Mouse (Mus musculus) kidney, embryonic 14.5 days (tissue): ENCODE data around the gene Celf5. TPM values are rescaled to one million over a fixed set of nuclear protein-coding genes. Genes with fewer than 3 reads are reported as not detected.

Experiments
- ATAC-seq: fragments of 200-750 bp; cut with Nextera tagmentation; 2 replicates; pipeline ENCODE4 v1.8.0; 2017; ENCODE audit warnings: moderate number of reproducible peaks, mild to moderate bottlenecking, moderate TSS enrichment, moderate library complexity; ENCODE audit not compliant: low FRiP score, low TSS enrichment
- H3K27ac ChIP-seq: fragments of 300-500 bp; sonication (generic); 2 replicates; pipeline ENCODE4 v1.5.1; 2014; ENCODE audit warnings: low read depth, mild to moderate bottlenecking, low read length, moderate library complexity, mixed read lengths
- H3K27me3 ChIP-seq: fragments of 300-500 bp; sonication (generic); 2 replicates; pipeline ENCODE4 v1.6.1; 2014; ENCODE audit warnings: mild to moderate bottlenecking, low read length; ENCODE audit not compliant: control insufficient read depth, insufficient read depth
- H3K36me3 ChIP-seq: fragments of 300-500 bp; sonication (generic); 2 replicates; pipeline ENCODE4 v1.6.1; 2014; ENCODE audit warnings: low read length, mixed read lengths; ENCODE audit not compliant: control insufficient read depth, insufficient read depth
- H3K4me1 ChIP-seq: fragments of 300-500 bp; sonication (generic); 2 replicates; pipeline ENCODE4 v1.6.1; 2014; ENCODE audit warnings: low read length, mixed read lengths; ENCODE audit not compliant: control insufficient read depth, insufficient read depth
- H3K4me2 ChIP-seq: fragments of 300-500 bp; sonication (generic); replicated peaks from 2 replicates; pipeline ENCODE4 v1.6.1; 2014; ENCODE audit warnings: low read depth, mild to moderate bottlenecking, low read length
- H3K4me3 ChIP-seq: fragments of 300-500 bp; sonication (generic); 2 replicates; pipeline ENCODE4 v1.5.1; 2014; ENCODE audit warnings: mild to moderate bottlenecking, low read length
- H3K9ac ChIP-seq: fragments of 300-500 bp; sonication (generic); 2 replicates; pipeline ENCODE4 v1.6.1; 2014; ENCODE audit warnings: low read depth, mild to moderate bottlenecking, low read length, moderate library complexity
- H3K9me3 ChIP-seq: fragments of 300-500 bp; sonication (generic); 2 replicates; pipeline ENCODE4 v1.6.1; 2016; ENCODE audit warnings: low read length; ENCODE audit not compliant: control insufficient read depth
- WGBS: fragments of 180-500 bp; shearing (Covaris S2); extraction: QIAGEN DNeasy Blood & Tissue Kit; methylation state at CpG from one replicate; pipeline ENCODE4 v1.1.7; 2014; 5-methylcytosine and 5-hydroxymethylcytosine counted together
- polyA plus RNA-seq: library from polyadenylated mRNA; unstranded; fragments of >200 nt; fragmentation: Nextera tagmentation; extraction: Ambion mirVana; gene quantifications from 2 replicates; pipeline ENCODE4 v1.2.1, GENCODE M21; 2014

Gene Celf5
- polyA plus RNA-seq, 1 experiment from 2014 or later = 0.28 TPM

GRCm38 (mm10) chr10:81434361-81435263 lies 47.9 kb downstream of the Celf5 start:
- H3K9ac ChIP-seq = no peak overlapping the region
- H3K4me1 ChIP-seq = peaks cover 16% of the 10 kb centered on the region; the same call in 1 of the 2 replicates
- no peaks in the 10 kb centered on the region for H3K36me3 ChIP-seq
- no peak overlapping the region for H3K4me2 ChIP-seq
- WGBS = 61% methylated on average over 15 of the region's 15 CpGs
- H3K9me3 ChIP-seq = no peaks in the 10 kb centered on the region
- no peaks in the 10 kb centered on the region for H3K27me3 ChIP-seq
- no peak overlapping the region for H3K4me3 ChIP-seq
- H3K27ac ChIP-seq = no peak overlapping the region
- ATAC-seq = no peak

GRCm38 (mm10) chr10:81433541-81434289 lies 48.8 kb downstream of the Celf5 start:
- Histone ChIP-seq H3K27ac (no peak overlapping the region), H3K4me1 (peaks cover 17% of the 10 kb centered on the region; the same call in 1 of the 2 replicates), H3K9ac (no peak overlapping the region), H3K27me3 (no peaks in the 10 kb centered on the region), H3K4me2 (no peak overlapping the region), H3K36me3 (no peaks in the 10 kb centered on the region), H3K4me3 (no peak overlapping the region), H3K9me3 (no peaks in the 10 kb centered on the region)
- 74% methylated on average over 26 of the region's 26 CpGs for WGBS
- ATAC-seq = no peak

- Histone ChIP-seq H3K4me2 (peak overlapping the region; percentile 44), H3K36me3 (no peaks in the 10 kb centered on the region), H3K9me3 (no peaks in the 10 kb centered on the region), H3K27me3 (no peaks in the 10 kb centered on the region), H3K4me1 (peaks cover 17% of the 10 kb centered on the region; the same call in 1 of the 2 replicates), H3K27ac (no peak overlapping the region), H3K4me3 (no peak overlapping the region), H3K9ac (no peak overlapping the region)
- peak; percentile 81 for ATAC-seq
- WGBS = 4% methylated on average over 17 of the region's 17 CpGs
These were observed 49.6 kb downstream of the Celf5 start for GRCm38 (mm10) chr10:81432868-81433262.

GRCm38 (mm10) chr10:81432169-81432867 lies 50.2 kb downstream of the Celf5 start:
- Histone ChIP-seq H3K36me3 (no peaks in the 10 kb centered on the region), H3K9me3 (no peaks in the 10 kb centered on the region), H3K27ac (no peak overlapping the region), H3K27me3 (no peaks in the 10 kb centered on the region), H3K4me2 (no peak overlapping the region; the same call in 1 of the 2 replicates), H3K9ac (no peak overlapping the region), H3K4me3 (no peak overlapping the region), H3K4me1 (peaks cover 17% of the 10 kb centered on the region; the same call in 1 of the 2 replicates)
- ATAC-seq = peak; percentile 1; the same call in 1 of the 2 replicates
- 63% methylated on average over 21 of the region's 21 CpGs for WGBS

- WGBS = 17% methylated on average over 15 of the region's 15 CpGs
- H3K9me3 ChIP-seq = no peaks in the 10 kb centered on the region
- H3K9ac ChIP-seq = no peak overlapping the region
- H3K4me2 ChIP-seq = peak overlapping the region; percentile 81
- no peaks in the 10 kb centered on the region for H3K36me3 ChIP-seq
- peak overlapping the region; percentile 82 for H3K4me3 ChIP-seq
- H3K27me3 ChIP-seq = no peaks in the 10 kb centered on the region
- H3K4me1 ChIP-seq = peaks cover 17% of the 10 kb centered on the region; the same call in 1 of the 2 replicates
- no peak overlapping the region; the same call in 1 of the 2 replicates for H3K27ac ChIP-seq
- ATAC-seq = no peak
These were observed 50.9 kb downstream of the Celf5 start for GRCm38 (mm10) chr10:81431526-81432168.

GRCm38 (mm10) chr10:81430831-81431525 lies 51.5 kb downstream of the Celf5 start:
- peak overlapping the region; percentile 81 for H3K4me2 ChIP-seq
- peak overlapping the region; percentile 86 for H3K9ac ChIP-seq
- 0 out of 2 replicates have a peak, but pooled peaks have one; percentile 1 for ATAC-seq
- no peaks in the 10 kb centered on the region for H3K9me3 ChIP-seq
- no peaks in the 10 kb centered on the region for H3K36me3 ChIP-seq
- peak overlapping the region; percentile 93 for H3K27ac ChIP-seq
- H3K4me3 ChIP-seq = peak overlapping the region; percentile 82
- H3K4me1 ChIP-seq = peaks cover 17% of the 10 kb centered on the region; the same call in 1 of the 2 replicates
- no peaks in the 10 kb centered on the region for H3K27me3 ChIP-seq
- 1% methylated on average over 46 of the region's 70 CpGs for WGBS

GRCm38 (mm10) chr10:81430141-81430830 lies 52.2 kb downstream of the Celf5 start:
- peak overlapping the region; percentile 86 for H3K9ac ChIP-seq
- H3K4me2 ChIP-seq = peak overlapping the region; percentile 81
- H3K36me3 ChIP-seq = no peaks in the 10 kb centered on the region
- H3K27ac ChIP-seq = peak overlapping the region; percentile 93
- H3K27me3 ChIP-seq = no peaks in the 10 kb centered on the region
- 0% methylated on average over 50 of the region's 89 CpGs for WGBS
- ATAC-seq = peak; percentile 0; the same call in 1 of the 2 replicates
- peak overlapping the region; percentile 82 for H3K4me3 ChIP-seq
- H3K9me3 ChIP-seq = no peaks in the 10 kb centered on the region
- H3K4me1 ChIP-seq = peaks cover 24% of the 10 kb centered on the region
